Mouse (Mus musculus) hindbrain, embryonic 11.5 days (tissue): Measurements from ENCODE around the gene Cnot9. TPM values are rescaled to one million over a fixed set of nuclear protein-coding genes. Genes with fewer than 3 reads are reported as not detected.

Experiments used
- polyA plus RNA-seq: library from polyadenylated mRNA; unstranded; fragments of >200 nt; fragmentation: Nextera tagmentation; extraction: Ambion mirVana; gene quantifications from 2 replicates; pipeline ENCODE4 v1.2.1, GENCODE M21; 2014

Gene Cnot9
- polyA plus RNA-seq, 1 experiment from 2014 or later, result 88.0 TPM

Other genes starting within 250 kb of the Cnot9 start
- gene Gpbar1, start 227.5 kb upstream of the Cnot9 start, polyA plus RNA-seq, result 0.32 TPM in 1 of 2 replicates, not detected in the other
- 189 and 198 TPM in 2 replicates for gene Aamp, start 221.3 kb upstream of the Cnot9 start, polyA plus RNA-seq
- gene Pnkd, start 221.1 kb upstream of the Cnot9 start, polyA plus RNA-seq, result 85.4 and 99.4 TPM in 2 replicates
- gene Tmbim1, start 200.4 kb upstream of the Cnot9 start, polyA plus RNA-seq, result 8.6 and 9.1 TPM in 2 replicates
- 1.1 TPM in 2 replicates for gene Catip, start 143.9 kb upstream of the Cnot9 start, polyA plus RNA-seq
- gene Slc11a1, start 130.9 kb upstream of the Cnot9 start, polyA plus RNA-seq, result 1.3 and 1.4 TPM in 2 replicates
- gene Ctdsp1, start 114.5 kb upstream of the Cnot9 start, polyA plus RNA-seq, result 36.3 and 42.0 TPM in 2 replicates
- gene Vil1, start 96.7 kb upstream of the Cnot9 start, polyA plus RNA-seq, result 0.11 and 0.13 TPM in 2 replicates
- gene Plcd4, start 36.8 kb downstream of the Cnot9 start, polyA plus RNA-seq, result 0.49 and 1.0 TPM in 2 replicates
- gene Usp37, start 38.2 kb downstream of the Cnot9 start, polyA plus RNA-seq, result 42.3 and 45.8 TPM in 2 replicates
- 8.5 and 9.0 TPM in 2 replicates for gene Zfp142, start 82.2 kb downstream of the Cnot9 start, polyA plus RNA-seq
- 19.8 and 20.8 TPM in 2 replicates for gene Bcs1l, start 82.2 kb downstream of the Cnot9 start, polyA plus RNA-seq
- 9.2 and 9.6 TPM in 2 replicates for gene Rnf25, start 95.3 kb downstream of the Cnot9 start, polyA plus RNA-seq
- gene Stk36, start 95.4 kb downstream of the Cnot9 start, polyA plus RNA-seq, result 20.6 and 23.9 TPM in 2 replicates
- gene Ttll4, start 155.7 kb downstream of the Cnot9 start, polyA plus RNA-seq, result 25.6 and 38.0 TPM in 2 replicates
- 6.4 TPM in 2 replicates for gene Cyp27a1, start 207.5 kb downstream of the Cnot9 start, polyA plus RNA-seq
- gene Prkag3, start 243.2 kb downstream of the Cnot9 start, polyA plus RNA-seq, result 0.22 TPM in 1 of 2 replicates, not detected in the other